Mouse (Mus musculus) spleen, adult 2 months (tissue): ENCODE measurements at regions not wholly inside any gene's neighbourhood (a gene's known extent, or its start where the extent isn't known, plus 50 kb on each side); places are given as distances from the start of the nearest gene placed in this dataset.

Experiments
- CTCF ChIP-seq: fragments of 200-500 bp; IDR thresholded peaks from 2 replicates; pipeline ENCODE4 v1.5.1; 2011; ENCODE audit warnings: mild to moderate bottlenecking, inconsistent platforms; ENCODE audit not compliant: insufficient read depth, insufficient read length, insufficient replicate concordance; ENCODE audit errors: extremely low read depth
- POLR2A ChIP-seq: fragments of 200-500 bp; IDR thresholded peaks from 2 replicates; pipeline ENCODE4 v1.6.1; 2011; ENCODE audit warnings: low read depth, low read length, inconsistent platforms

DNA sequence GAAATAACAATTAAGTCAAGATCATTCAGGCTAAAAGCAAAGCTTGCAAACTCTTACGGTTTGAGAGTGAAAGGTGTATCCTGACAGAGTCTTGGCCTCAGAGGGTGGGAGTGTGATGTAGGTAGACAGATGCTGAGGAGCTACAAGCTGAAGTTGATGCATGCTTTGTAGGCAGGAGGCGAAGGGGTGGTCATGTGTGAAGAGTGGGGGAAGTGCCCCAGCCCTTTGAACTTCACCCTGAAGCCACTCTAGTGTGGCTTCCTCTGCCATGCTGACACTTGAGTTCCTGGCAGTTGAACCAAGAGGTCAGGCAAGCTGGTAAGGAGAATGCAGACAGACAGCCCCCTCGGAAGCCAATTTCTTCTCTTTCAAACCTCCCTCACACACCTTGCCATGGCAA is 141.0 kb upstream of the Sox5 start:
- TF ChIP-seq POLR2A: no peak
- TF ChIP-seq CTCF: no peak
